Mouse (Mus musculus) limb, embryonic 13.5 days (tissue): Measurements from ENCODE around the gene Ptges3l. TPM values are rescaled to one million over a fixed set of nuclear protein-coding genes. Genes with fewer than 3 reads are reported as not detected.

ENCODE experiments used
- ATAC-seq: fragments of 200-750 bp; cut with Nextera tagmentation; 2 replicates; pipeline ENCODE4 v1.8.0; 2017; ENCODE audit warnings: low read depth, moderate number of reproducible peaks, moderate TSS enrichment; ENCODE audit not compliant: low FRiP score
- H3K27ac ChIP-seq: fragments of 300-500 bp; sonication (generic); 2 replicates; pipeline ENCODE4 v1.5.1; 2015; ENCODE audit warnings: inconsistent platforms, mild to moderate bottlenecking, moderate library complexity
- H3K27me3 ChIP-seq: fragments of 300-500 bp; sonication (generic); 2 replicates; pipeline ENCODE4 v1.6.1; 2015; ENCODE audit warnings: mild to moderate bottlenecking, inconsistent platforms
- H3K36me3 ChIP-seq: fragments of 300-500 bp; sonication (generic); 2 replicates; pipeline ENCODE4 v1.6.1; 2015; ENCODE audit warnings: inconsistent platforms, mild to moderate bottlenecking, moderate library complexity
- H3K4me1 ChIP-seq: fragments of 300-500 bp; sonication (generic); 2 replicates; pipeline ENCODE4 v1.6.1; 2015; ENCODE audit warnings: inconsistent platforms
- H3K4me2 ChIP-seq: fragments of 300-500 bp; sonication (generic); replicated peaks from 2 replicates; pipeline ENCODE4 v1.6.1; 2015; ENCODE audit warnings: inconsistent platforms, mild to moderate bottlenecking, moderate library complexity
- H3K4me3 ChIP-seq: fragments of 300-500 bp; sonication (generic); 2 replicates; pipeline ENCODE4 v1.5.1; 2015; ENCODE audit warnings: moderate library complexity, mild to moderate bottlenecking, inconsistent platforms
- H3K9ac ChIP-seq: fragments of 300-500 bp; sonication (generic); 2 replicates; pipeline ENCODE4 v1.6.1; 2015; ENCODE audit warnings: mild to moderate bottlenecking, inconsistent platforms
- H3K9me3 ChIP-seq: fragments of 300-500 bp; sonication (generic); 2 replicates; pipeline ENCODE4 v1.6.1; 2016; ENCODE audit warnings: inconsistent platforms
- WGBS: fragments of 180-500 bp; shearing (Covaris S2); methylation state at CpG from one replicate; pipeline ENCODE4 v1.1.7; 2015; 5-methylcytosine and 5-hydroxymethylcytosine counted together
- polyA plus RNA-seq: library from polyadenylated mRNA; unstranded; fragments of >200 nt; fragmentation: Nextera tagmentation; extraction: Ambion mirVana; gene quantifications from 2 replicates; pipeline ENCODE4 v1.2.1, GENCODE M21; 2015

The Ptges3l gene
- polyA plus RNA-seq, 1 experiment from 2014 or later = 15.3 TPM

DNA sequence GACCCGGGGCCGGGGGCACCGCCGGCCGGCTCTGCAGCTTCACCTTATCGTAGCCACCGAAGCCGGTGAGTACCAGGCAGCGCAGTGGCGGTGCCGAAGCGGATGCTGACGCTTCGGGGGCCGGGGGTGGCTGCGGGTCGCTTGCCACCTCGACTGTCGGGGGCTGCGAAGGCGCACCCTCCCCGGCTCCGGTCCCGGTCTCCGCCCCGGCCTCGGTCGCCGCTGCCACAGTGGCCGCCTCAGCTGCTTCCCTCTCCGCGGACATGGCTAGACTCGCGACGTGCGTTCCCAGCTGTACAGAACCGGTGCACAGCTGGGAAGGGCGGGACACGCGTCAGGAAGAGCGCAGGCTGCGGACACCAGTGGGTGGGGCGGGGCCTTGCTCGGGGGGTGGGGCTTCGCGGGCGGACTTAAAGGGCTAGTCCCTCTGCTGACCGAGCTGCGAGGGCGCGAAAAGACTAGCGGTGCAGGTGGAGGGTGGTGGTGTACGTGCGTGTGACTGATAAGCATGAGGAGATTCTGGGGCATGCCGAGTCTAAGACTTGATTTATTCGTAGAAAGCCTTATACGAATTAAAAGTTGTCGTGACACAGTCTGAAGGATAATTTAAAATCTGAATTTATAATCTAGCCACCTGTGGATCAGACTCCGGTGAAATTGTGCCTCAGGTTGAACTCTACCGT is 40.9 kb upstream of the Ptges3l start, which contains the start of gene Vat1:
Gene Vat1 (minus strand): TSS at position 362 of the 683 bp plus-strand sequence.
- Histone ChIP-seq H3K27ac (peak within 1 kb of the TSS; percentile 73; the same call in 1 of the 2 replicates), H3K27me3 (peaks cover 3% of the 10 kb centered on the region; the same call in 1 of the 2 replicates)

DNA sequence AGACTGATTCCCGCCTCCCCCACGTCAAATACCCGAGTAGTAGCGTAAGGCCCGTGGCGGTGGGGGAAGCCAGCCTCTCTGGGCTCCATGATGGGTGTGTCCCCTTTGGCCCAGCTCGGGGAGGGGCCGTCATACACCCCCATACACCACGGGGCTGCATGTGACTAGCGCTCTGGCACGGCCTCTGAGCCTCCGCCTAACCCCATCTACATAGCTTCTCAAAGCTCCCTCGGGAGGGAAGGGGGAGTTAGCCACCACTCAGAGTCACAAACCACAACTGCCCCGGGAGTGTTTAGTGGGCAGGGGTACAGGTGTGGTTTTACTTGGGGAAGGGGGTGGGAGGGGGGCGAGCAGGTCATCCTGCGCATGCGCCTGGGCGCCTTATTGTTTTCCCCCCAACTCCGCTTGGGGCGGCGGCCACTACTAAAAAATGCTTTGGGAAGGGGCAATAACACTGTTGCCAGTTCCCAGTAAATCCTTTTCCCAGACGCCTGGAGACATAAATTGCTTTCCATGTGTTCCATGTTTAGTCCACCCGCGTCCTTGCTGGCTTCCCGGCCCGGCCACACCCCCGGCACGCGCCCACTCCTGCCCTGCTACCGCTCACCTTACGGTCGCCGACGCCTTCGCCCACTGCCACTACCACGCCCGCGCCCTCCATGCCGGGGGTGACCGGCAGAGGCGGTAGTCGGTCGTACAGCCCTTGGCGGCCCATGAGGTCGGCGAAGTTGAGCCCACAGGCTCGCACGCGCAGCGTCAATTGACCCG is 40.2 kb upstream of the Ptges3l start:
- H3K27ac ChIP-seq = peak overlapping the region; percentile 73; the same call in 1 of the 2 replicates
- WGBS = under 1% methylated on average over 51 of the region's 51 CpGs
- peaks cover 26% of the 10 kb centered on the region for H3K36me3 ChIP-seq
- H3K9me3 ChIP-seq = no peaks in the 10 kb centered on the region
- H3K4me2 ChIP-seq = peak overlapping the region; percentile 85
- peak; percentile 34 for ATAC-seq
- H3K4me1 ChIP-seq = peaks cover 44% of the 10 kb centered on the region
- peaks cover 3% of the 10 kb centered on the region; the same call in 1 of the 2 replicates for H3K27me3 ChIP-seq
- H3K9ac ChIP-seq = peak overlapping the region; percentile 66
- peak overlapping the region; percentile 85 for H3K4me3 ChIP-seq

More for the DNA sequence above, 40.9 kb upstream of the Ptges3l start, which contains the start of gene Vat1:
- peak within 1 kb of the TSS; percentile 66 for H3K9ac ChIP-seq
- H3K4me2 ChIP-seq = peak within 1 kb of the TSS; percentile 93
- peaks cover 20% of the 10 kb centered on the region for H3K36me3 ChIP-seq
- H3K4me1 ChIP-seq = peaks cover 44% of the 10 kb centered on the region
- H3K9me3 ChIP-seq = no peaks in the 10 kb centered on the region
- ATAC-seq = peak; percentile 55
- WGBS = 1% methylated on average over 60 of the region's 60 CpGs
- peak within 1 kb of the TSS; percentile 85 for H3K4me3 ChIP-seq

DNA sequence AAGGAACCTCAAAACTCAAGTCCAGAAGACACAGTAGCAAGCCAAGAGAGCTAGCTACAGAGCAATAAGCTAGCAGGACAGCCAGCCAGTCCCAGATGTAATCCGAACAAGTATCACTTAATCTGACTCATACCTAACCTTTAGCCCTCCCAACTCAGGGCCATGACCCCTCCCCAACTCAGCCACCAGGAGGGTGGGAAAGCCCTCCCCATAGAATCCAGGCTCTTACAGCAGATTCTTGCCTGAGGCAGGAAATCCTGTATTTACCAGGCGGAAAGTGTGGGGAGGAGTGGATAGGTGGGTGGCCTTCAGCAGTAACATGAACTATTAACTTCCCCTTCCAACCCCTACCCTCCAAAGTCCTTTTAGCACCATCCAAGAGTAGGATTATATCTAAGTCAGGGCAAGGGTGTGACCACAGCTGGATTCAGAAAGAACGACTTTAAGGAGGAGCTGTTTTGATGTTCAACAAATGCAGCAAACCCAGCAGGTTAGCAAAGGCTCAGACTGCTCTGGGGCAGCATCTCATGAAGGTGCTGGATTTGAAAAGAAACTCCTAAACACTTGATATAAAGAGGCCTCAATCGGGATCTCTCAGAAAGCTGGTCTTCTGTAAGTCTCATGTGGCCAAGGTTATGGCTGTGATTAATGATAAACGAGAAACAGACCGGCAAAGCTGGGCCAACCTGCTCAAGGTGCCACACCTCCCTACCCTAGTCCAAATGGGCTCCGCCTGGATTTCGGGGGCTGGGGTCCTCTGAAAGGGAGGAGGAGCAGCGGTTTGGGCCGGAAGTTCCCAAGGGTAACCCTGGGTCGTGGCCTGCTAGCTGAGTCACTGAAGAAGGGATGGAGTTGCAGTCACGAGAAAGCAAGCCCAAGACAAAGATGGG is 39.3 kb upstream of the Ptges3l start, which contains the start of gene Rnd2:
Gene Rnd2 (plus strand): TSS at position 789 of the 890 bp plus-strand sequence.
- Histone ChIP-seq H3K4me2 (peak within 1 kb of the TSS; percentile 85), H3K9ac (peak within 1 kb of the TSS; percentile 66), H3K4me1 (peaks cover 44% of the 10 kb centered on the region), H3K9me3 (no peaks in the 10 kb centered on the region), H3K27me3 (no peaks in the 10 kb centered on the region), H3K27ac (peak within 1 kb of the TSS; percentile 73; the same call in 1 of the 2 replicates), H3K4me3 (peak within 1 kb of the TSS; percentile 85), H3K36me3 (peaks cover 34% of the 10 kb centered on the region)
- 6% methylated on average over 12 of the region's 12 CpGs for WGBS
- no peak for ATAC-seq

DNA sequence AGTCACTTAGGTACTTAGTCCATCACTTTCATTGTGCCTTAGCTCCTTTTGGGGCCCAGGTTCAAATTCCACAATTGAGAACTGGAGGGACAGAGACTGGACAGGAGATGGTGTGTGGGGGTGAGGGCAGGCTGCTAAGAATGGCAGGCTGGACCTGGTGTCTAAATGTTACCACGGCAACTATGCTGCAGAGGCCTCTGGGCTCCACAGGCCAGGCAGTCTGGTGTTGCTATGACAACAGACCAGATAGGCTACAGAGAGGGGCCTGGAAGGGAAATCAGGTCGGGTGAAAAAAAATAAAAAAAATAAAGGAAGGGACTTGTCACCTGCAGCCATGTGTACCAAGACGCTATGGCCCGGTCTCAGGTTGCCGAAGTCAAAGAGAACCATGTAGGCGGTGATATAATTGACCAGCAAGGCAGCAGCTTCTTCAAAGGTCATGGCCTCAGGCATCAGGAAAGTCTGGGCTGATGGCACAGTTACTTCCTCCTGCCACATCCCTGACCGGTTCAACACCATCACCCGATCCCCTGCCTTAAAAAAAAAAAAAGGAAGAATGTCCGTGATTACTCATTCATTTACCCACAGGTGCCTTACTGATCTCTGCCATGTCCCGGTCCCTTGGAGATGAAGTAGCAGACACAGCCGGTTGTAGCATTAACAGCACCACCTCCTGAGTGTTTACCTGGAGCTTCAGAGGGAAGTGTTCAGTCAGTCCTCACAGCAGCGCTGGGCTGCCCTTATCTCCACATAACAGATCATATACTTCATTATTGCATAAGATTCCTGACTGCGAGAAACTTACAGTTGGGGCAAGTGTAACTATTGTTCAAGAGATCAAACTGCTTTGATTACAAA is 37.7 kb upstream of the Ptges3l start:
- Histone ChIP-seq H3K4me2 (no peak overlapping the region), H3K4me3 (no peak overlapping the region), H3K36me3 (peaks cover 49% of the 10 kb centered on the region), H3K9ac (no peak overlapping the region), H3K27me3 (no peaks in the 10 kb centered on the region), H3K27ac (no peak overlapping the region), H3K9me3 (no peaks in the 10 kb centered on the region), H3K4me1 (peaks cover 35% of the 10 kb centered on the region)
- WGBS = 38% methylated on average over 13 of the region's 13 CpGs
- ATAC-seq = no peak

DNA sequence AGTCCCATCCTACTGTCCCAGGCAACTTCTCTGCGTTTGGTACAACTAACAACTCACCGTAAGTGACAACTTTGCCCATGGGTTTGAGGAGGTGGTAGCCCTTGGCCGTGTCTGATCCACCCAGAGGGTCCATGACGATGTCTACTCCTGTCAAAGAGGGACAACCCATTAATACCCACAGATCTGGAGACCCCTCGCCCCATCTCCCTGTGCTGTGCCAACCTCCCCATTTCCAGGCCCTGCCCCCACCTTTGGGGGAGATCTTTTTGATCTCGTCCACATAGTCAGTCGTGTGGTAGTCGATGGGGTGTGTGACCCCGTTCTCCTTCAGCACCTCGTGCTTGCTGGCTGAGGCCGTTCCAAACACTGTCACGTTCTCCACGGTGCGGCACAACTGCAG is 37.0 kb upstream of the Ptges3l start:
- ATAC-seq = no peak
- Histone ChIP-seq H3K36me3 (peaks cover 51% of the 10 kb centered on the region), H3K4me2 (no peak overlapping the region), H3K27me3 (no peaks in the 10 kb centered on the region), H3K9ac (no peak overlapping the region), H3K4me3 (no peak overlapping the region), H3K4me1 (peaks cover 29% of the 10 kb centered on the region), H3K9me3 (no peaks in the 10 kb centered on the region), H3K27ac (no peak overlapping the region)
- 84% methylated on average over 14 of the region's 14 CpGs for WGBS

DNA sequence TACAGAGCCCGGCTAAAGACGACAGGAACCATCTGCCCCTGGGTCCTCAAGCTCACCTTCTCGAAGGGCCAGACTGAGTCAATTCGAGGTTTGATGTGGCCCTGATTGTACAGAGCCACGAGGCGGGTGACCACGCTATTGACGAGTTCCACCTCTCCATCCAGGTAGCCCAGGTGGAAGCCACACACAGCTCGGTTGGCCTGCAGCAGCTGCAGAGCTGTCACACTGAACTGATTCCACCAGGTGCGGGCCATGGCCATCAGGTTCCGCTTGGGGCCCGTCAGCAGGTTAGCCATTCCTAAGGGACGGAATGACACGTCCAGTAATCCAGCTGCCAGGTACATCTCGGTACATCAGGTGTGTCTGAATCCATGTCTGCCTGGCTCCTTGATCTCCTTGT is 35.2 kb upstream of the Ptges3l start:
- H3K4me1 ChIP-seq = peaks cover 28% of the 10 kb centered on the region
- no peak overlapping the region for H3K27ac ChIP-seq
- 84% methylated on average over 15 of the region's 15 CpGs for WGBS
- ATAC-seq = no peak
- no peak overlapping the region for H3K4me3 ChIP-seq
- peaks cover 51% of the 10 kb centered on the region for H3K36me3 ChIP-seq
- no peak overlapping the region for H3K4me2 ChIP-seq
- no peaks in the 10 kb centered on the region for H3K9me3 ChIP-seq
- no peaks in the 10 kb centered on the region for H3K27me3 ChIP-seq
- H3K9ac ChIP-seq = no peak overlapping the region

DNA sequence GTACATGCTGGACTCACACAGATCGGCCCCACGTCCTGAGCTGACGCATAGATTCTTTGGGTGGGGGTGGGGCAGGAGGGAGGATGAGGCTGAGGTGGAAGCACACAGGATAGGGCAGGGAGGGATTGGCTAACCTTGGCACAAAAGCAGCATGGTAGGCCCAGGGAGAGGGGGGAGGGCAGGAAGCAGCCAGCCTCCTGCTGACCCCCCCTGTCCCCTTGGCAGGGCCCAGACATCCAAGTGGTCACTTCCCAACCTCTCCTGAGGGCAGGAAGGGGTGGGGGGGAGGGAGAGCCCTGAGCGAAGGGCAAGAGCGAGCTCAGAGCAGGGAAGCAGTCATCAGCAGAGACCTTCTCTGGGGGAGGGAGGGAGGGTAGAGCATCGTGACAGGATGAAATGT is 34.6 kb upstream of the Ptges3l start:
- H3K9ac ChIP-seq = no peak overlapping the region
- H3K27me3 ChIP-seq = no peaks in the 10 kb centered on the region
- H3K9me3 ChIP-seq = no peaks in the 10 kb centered on the region
- no peak overlapping the region for H3K4me2 ChIP-seq
- no peak overlapping the region for H3K27ac ChIP-seq
- WGBS = 45% methylated on average over 6 of the region's 6 CpGs
- H3K4me3 ChIP-seq = no peak overlapping the region
- H3K4me1 ChIP-seq = peaks cover 30% of the 10 kb centered on the region
- H3K36me3 ChIP-seq = peaks cover 51% of the 10 kb centered on the region
- ATAC-seq = no peak

DNA sequence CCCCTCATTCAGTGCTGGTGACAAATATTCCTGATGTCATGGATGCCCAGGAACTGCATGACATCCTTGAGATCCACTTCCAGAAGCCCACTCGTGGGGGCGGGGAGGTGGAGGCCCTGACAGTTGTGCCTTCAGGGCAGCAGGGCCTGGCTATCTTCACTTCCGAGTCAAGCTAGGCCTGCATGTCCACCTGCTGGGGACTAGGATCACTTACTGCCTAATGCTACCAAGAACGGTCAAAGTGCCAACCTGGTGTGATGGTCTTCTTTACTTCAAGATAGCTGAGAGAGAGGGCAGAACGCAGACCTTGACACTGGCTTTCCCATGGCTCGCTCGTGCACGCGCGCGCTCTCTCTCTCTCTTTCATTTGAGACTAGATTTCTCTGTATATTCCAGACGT is 33.1 kb upstream of the Ptges3l start:
- no peaks in the 10 kb centered on the region for H3K27me3 ChIP-seq
- peaks cover 20% of the 10 kb centered on the region for H3K4me1 ChIP-seq
- H3K4me2 ChIP-seq = no peak overlapping the region
- no peak for ATAC-seq
- 83% methylated on average over 12 of the region's 12 CpGs for WGBS
- peaks cover 51% of the 10 kb centered on the region for H3K36me3 ChIP-seq
- no peak overlapping the region for H3K9ac ChIP-seq
- H3K27ac ChIP-seq = no peak overlapping the region
- H3K4me3 ChIP-seq = no peak overlapping the region
- H3K9me3 ChIP-seq = no peaks in the 10 kb centered on the region

DNA sequence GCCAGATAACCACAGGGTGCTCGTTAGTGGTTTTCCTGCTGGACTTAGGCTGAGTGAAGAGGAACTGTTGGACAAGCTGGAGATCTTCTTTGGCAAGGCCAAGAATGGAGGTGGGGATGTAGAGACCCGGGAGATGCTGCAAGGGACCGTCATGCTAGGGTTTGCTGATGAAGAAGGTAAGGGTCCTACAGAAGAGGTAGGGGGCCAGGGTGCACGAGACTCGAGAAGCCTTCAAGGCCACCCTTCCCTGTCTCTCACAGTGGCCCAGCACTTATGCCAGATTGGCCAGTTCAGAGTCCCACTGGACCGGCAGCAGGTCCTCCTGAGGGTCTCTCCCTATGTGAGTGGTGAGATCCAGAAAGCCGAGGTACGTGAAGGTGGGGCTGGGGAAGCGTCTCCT is 32.5 kb upstream of the Ptges3l start:
- Histone ChIP-seq H3K4me2 (no peak overlapping the region), H3K9ac (no peak overlapping the region), H3K4me3 (no peak overlapping the region), H3K9me3 (no peaks in the 10 kb centered on the region), H3K4me1 (peaks cover 14% of the 10 kb centered on the region), H3K27me3 (no peaks in the 10 kb centered on the region), H3K27ac (no peak overlapping the region), H3K36me3 (peaks cover 46% of the 10 kb centered on the region)
- WGBS = 90% methylated on average over 9 of the region's 9 CpGs
- no peak for ATAC-seq

DNA sequence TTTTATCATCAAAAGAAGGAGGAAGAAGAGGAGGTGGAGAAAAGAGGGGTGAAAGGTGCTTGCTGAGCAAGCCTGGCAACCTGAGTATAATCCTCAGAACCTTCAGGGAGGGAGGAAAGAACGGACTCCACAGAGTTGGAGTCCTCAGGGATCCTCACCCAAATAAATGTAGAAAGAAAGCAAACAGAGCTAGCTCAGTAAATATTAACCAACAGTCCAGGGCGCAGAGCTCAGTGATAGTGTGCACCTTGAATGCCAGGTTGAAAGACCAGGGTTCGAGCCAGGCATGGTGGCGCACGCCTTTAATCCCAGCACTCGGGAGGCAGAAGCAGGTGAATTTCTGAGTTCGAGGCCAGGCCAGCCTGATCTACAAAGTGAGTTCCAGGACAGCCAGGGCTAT is 30.5 kb upstream of the Ptges3l start:
- Histone ChIP-seq H3K27ac (no peak overlapping the region), H3K4me1 (peaks cover 9% of the 10 kb centered on the region), H3K9ac (no peak overlapping the region), H3K4me2 (no peak overlapping the region), H3K9me3 (no peaks in the 10 kb centered on the region), H3K36me3 (peaks cover 28% of the 10 kb centered on the region), H3K4me3 (no peak overlapping the region), H3K27me3 (no peaks in the 10 kb centered on the region)
- ATAC-seq = no peak
- WGBS = 90% methylated on average over 7 of the region's 7 CpGs

DNA sequence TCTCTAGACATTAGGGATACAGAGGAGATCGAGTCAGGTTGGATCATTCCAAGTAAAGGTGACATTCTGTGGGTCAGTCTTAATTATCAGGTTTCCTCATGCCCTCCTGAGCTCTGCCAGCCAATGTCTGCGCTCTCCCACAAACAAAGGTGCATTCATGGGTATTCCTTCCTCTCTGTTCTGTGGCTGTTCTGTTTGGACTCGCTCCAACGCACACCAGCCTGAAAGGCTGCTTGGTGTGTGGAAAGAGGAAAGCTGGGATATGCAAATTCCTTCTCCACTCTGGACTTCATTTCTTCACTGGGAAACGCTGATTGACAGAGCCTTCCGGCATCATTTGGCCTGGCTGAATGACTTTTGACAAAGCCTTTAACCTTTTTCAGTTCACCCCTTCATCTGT is 29.6 kb upstream of the Ptges3l start:
- ATAC-seq = no peak
- H3K4me1 ChIP-seq = peaks cover 9% of the 10 kb centered on the region
- WGBS = 72% methylated on average over 6 of the region's 6 CpGs
- H3K4me3 ChIP-seq = no peak overlapping the region
- no peaks in the 10 kb centered on the region for H3K27me3 ChIP-seq
- H3K9ac ChIP-seq = no peak overlapping the region
- no peaks in the 10 kb centered on the region for H3K9me3 ChIP-seq
- H3K36me3 ChIP-seq = peaks cover 19% of the 10 kb centered on the region
- no peak overlapping the region for H3K4me2 ChIP-seq
- peak overlapping the region; percentile 15; the same call in 1 of the 2 replicates for H3K27ac ChIP-seq
